Mouse (Mus musculus) lung, postnatal 0 days (tissue): ENCODE measurements at regions not wholly inside any gene's neighbourhood (a gene's known extent, or its start where the extent isn't known, plus 50 kb on each side); places are given as distances from the start of the nearest gene placed in this dataset.
A peak's percentile ranks its signal among the peaks of the same experiment; 100 is the strongest.

Source experiments
- ATAC-seq: fragments of 200-750 bp; cut with Nextera tagmentation; 2 replicates; pipeline ENCODE4 v1.8.0; 2017; ENCODE audit warnings: moderate library complexity
- DNase-seq: peaks from one replicate; pipeline ENCODE4 v3.0.0-alpha.2; 2016; ENCODE audit warnings: low spot score
- H3K27ac ChIP-seq: fragments of 300-500 bp; sonication (generic); 2 replicates; pipeline ENCODE4 v1.5.1; 2014; ENCODE audit warnings: antibody characterized with exemption, mild to moderate bottlenecking, low read length, mixed read lengths
- H3K27me3 ChIP-seq: fragments of 300-500 bp; sonication (generic); replicated peaks from 2 replicates; pipeline ENCODE4 v1.6.1; 2014; ENCODE audit warnings: low read length, mixed read lengths; ENCODE audit not compliant: insufficient read depth
- H3K36me3 ChIP-seq: fragments of 300-500 bp; sonication (generic); 2 replicates; pipeline ENCODE4 v1.6.1; 2014; ENCODE audit warnings: low read length, mixed read lengths; ENCODE audit not compliant: insufficient read depth
- H3K4me1 ChIP-seq: fragments of 300-500 bp; sonication (generic); 2 replicates; pipeline ENCODE4 v1.6.1; 2014; ENCODE audit warnings: antibody characterized with exemption, low read depth, low read length, mixed read lengths; ENCODE audit not compliant: insufficient read depth
- H3K4me2 ChIP-seq: fragments of 300-500 bp; sonication (generic); replicated peaks from 2 replicates; pipeline ENCODE4 v1.6.1; 2014; ENCODE audit warnings: low read depth, mild to moderate bottlenecking, low read length, moderate library complexity, mixed read lengths
- H3K4me3 ChIP-seq: fragments of 300-500 bp; sonication (generic); 2 replicates; pipeline ENCODE4 v1.5.1; 2014; ENCODE audit warnings: low read depth, low read length
- H3K9ac ChIP-seq: fragments of 300-500 bp; sonication (generic); replicated peaks from 2 replicates; pipeline ENCODE4 v1.6.1; 2014; ENCODE audit warnings: low read depth, mild to moderate bottlenecking
- H3K9me3 ChIP-seq: fragments of 300-500 bp; sonication (generic); 2 replicates; pipeline ENCODE4 v1.6.1; 2016; ENCODE audit warnings: low read length, mixed read lengths
- CTCF ChIP-seq: IDR thresholded peaks from 2 replicates; pipeline ENCODE4 v1.5.1; 2016; ENCODE audit warnings: antibody characterized with exemption, mild to moderate bottlenecking
- EP300 ChIP-seq: IDR thresholded peaks from 2 replicates; pipeline ENCODE4 v1.6.1; 2016; ENCODE audit warnings: antibody characterized with exemption, mild to moderate bottlenecking, control low read depth
- WGBS: fragments of 180-500 bp; shearing (Covaris S2); extraction: QIAGEN DNeasy Blood & Tissue Kit; methylation state at CpG from one replicate; pipeline ENCODE4 v1.1.7; 2014; 5-methylcytosine and 5-hydroxymethylcytosine counted together

- 44% methylated on average over 8 of the region's 8 CpGs for WGBS
- no peak for ATAC-seq
- DNase-seq = no peak
- Histone ChIP-seq H3K4me2 (no peak overlapping the region), H3K9ac (no peak overlapping the region), H3K9me3 (no peaks in the 10 kb centered on the region), H3K4me1 (no peaks in the 10 kb centered on the region), H3K36me3 (no peaks in the 10 kb centered on the region), H3K27ac (no peak overlapping the region), H3K4me3 (no peak overlapping the region), H3K27me3 (no peaks in the 10 kb centered on the region)
- TF ChIP-seq EP300 (no peak), CTCF (peak; percentile 24)
Observed at GRCm38 (mm10) chr8:49035519-49035918, 191.8 kb upstream of the Tenm3 start.

DNA sequence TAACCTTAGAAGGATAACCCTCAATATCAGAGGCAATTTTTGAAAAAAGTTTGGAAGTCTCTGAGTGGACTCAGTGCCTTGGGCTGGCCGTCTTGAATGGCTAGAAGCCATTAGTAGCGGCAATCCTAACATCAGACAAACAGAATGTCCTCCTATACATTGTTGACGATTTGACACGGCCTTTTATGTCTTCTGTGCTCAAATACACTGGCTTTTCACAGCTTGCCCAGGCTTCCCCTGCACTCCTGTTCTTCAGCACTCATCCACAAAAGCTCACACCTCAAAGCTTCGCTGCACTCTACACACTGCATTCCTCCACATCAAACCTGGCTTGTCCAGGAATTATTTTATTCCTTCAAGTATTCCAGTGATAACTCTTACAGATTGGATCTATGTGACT, 186.5 kb upstream of the Tenm3 start:
- 58% methylated on average over 5 of the region's 5 CpGs for WGBS
- no peak for TF ChIP-seq CTCF
- no peak for TF ChIP-seq EP300
- Histone ChIP-seq H3K4me1 (no peaks in the 10 kb centered on the region), H3K27ac (no peak overlapping the region), H3K9me3 (no peaks in the 10 kb centered on the region), H3K4me3 (no peak overlapping the region), H3K27me3 (no peaks in the 10 kb centered on the region), H3K36me3 (no peaks in the 10 kb centered on the region), H3K4me2 (no peak overlapping the region), H3K9ac (no peak overlapping the region)
- ATAC-seq = no peak
- DNase-seq = no peak

GRCm38 (mm10) chr8:49017741-49018140, 174.0 kb upstream of the Tenm3 start:
- 90% methylated on average over 3 of the region's 3 CpGs for WGBS
- ATAC-seq = no peak
- TF ChIP-seq CTCF (no peak), EP300 (no peak)

GRCm38 (mm10) chr8:49015701-49016100, 171.9 kb upstream of the Tenm3 start:
- Histone ChIP-seq H3K9me3 (no peaks in the 10 kb centered on the region), H3K4me1 (no peaks in the 10 kb centered on the region), H3K36me3 (no peaks in the 10 kb centered on the region), H3K27ac (no peak overlapping the region), H3K4me2 (no peak overlapping the region), H3K27me3 (no peaks in the 10 kb centered on the region), H3K9ac (no peak overlapping the region), H3K4me3 (no peak overlapping the region)
- DNase-seq (no peak), ATAC-seq (no peak)
- no peak for TF ChIP-seq EP300
- TF ChIP-seq CTCF = no peak
- 61% methylated on average over 7 of the region's 7 CpGs for WGBS

More at GRCm38 (mm10) chr8:49017741-49018140, 174.0 kb upstream of the Tenm3 start:
- Histone ChIP-seq H3K27me3 (no peaks in the 10 kb centered on the region), H3K27ac (no peak overlapping the region), H3K9ac (no peak overlapping the region), H3K36me3 (no peaks in the 10 kb centered on the region), H3K4me2 (no peak overlapping the region), H3K9me3 (no peaks in the 10 kb centered on the region), H3K4me3 (no peak overlapping the region), H3K4me1 (no peaks in the 10 kb centered on the region)
- DNase-seq = no peak

- ATAC-seq = no peak
- no peak overlapping the region for H3K27ac ChIP-seq
- WGBS = 38% methylated on average over 8 of the region's 8 CpGs
- no peak for DNase-seq
- H3K36me3 ChIP-seq = no peaks in the 10 kb centered on the region
- no peak overlapping the region for H3K4me3 ChIP-seq
- TF ChIP-seq EP300 = no peak
- no peak for TF ChIP-seq CTCF
- H3K9ac ChIP-seq = no peak overlapping the region
- H3K9me3 ChIP-seq = no peaks in the 10 kb centered on the region
- no peaks in the 10 kb centered on the region for H3K4me1 ChIP-seq
- no peak overlapping the region for H3K4me2 ChIP-seq
- no peaks in the 10 kb centered on the region for H3K27me3 ChIP-seq
Observed at GRCm38 (mm10) chr8:49015200-49015599, 171.4 kb upstream of the Tenm3 start.

- Histone ChIP-seq H3K4me3 (no peak overlapping the region), H3K9me3 (no peaks in the 10 kb centered on the region), H3K4me1 (no peaks in the 10 kb centered on the region), H3K27me3 (no peaks in the 10 kb centered on the region), H3K27ac (no peak overlapping the region), H3K4me2 (no peak overlapping the region), H3K36me3 (no peaks in the 10 kb centered on the region), H3K9ac (no peak overlapping the region)
- WGBS = 40% methylated on average over 11 of the region's 11 CpGs
- no peak for DNase-seq
- no peak for ATAC-seq
- TF ChIP-seq CTCF (no peak), EP300 (no peak)
Observed at GRCm38 (mm10) chr8:49006236-49006965, 162.7 kb upstream of the Tenm3 start.
